Mouse (Mus musculus) midbrain, postnatal 0 days (tissue): ENCODE results near the gene Pik3ip1. TPM values are rescaled to one million over a fixed set of nuclear protein-coding genes. Genes with fewer than 3 reads are reported as not detected.

ENCODE experiments used
- ATAC-seq: fragments of 200-750 bp; cut with Nextera tagmentation; 2 replicates; pipeline ENCODE4 v1.8.0; 2017; ENCODE audit warnings: moderate number of reproducible peaks, mild to moderate bottlenecking, moderate TSS enrichment, moderate library complexity; ENCODE audit not compliant: low FRiP score
- DNase-seq: peaks from one replicate; pipeline ENCODE4 v3.0.0-alpha.2; 2015; ENCODE audit warnings: low spot score
- H3K27ac ChIP-seq: fragments of 300-500 bp; sonication (generic); 2 replicates; pipeline ENCODE4 v1.5.1; 2014; ENCODE audit warnings: low read depth, mild to moderate bottlenecking, low read length, mixed read lengths
- H3K27me3 ChIP-seq: fragments of 300-500 bp; sonication (generic); 2 replicates; pipeline ENCODE4 v1.6.1; 2014; ENCODE audit warnings: low read length, control low read depth, mixed read lengths; ENCODE audit not compliant: insufficient read depth
- H3K36me3 ChIP-seq: fragments of 300-500 bp; sonication (generic); 2 replicates; pipeline ENCODE4 v1.6.1; 2014; ENCODE audit warnings: low read length, control low read depth, mixed read lengths; ENCODE audit not compliant: insufficient read depth
- H3K4me1 ChIP-seq: fragments of 300-500 bp; sonication (generic); 2 replicates; pipeline ENCODE4 v1.6.1; 2014; ENCODE audit warnings: mild to moderate bottlenecking, control low read depth, antibody characterized with exemption, low read length, mixed read lengths; ENCODE audit not compliant: insufficient read depth
- H3K4me2 ChIP-seq: fragments of 300-500 bp; sonication (generic); 2 replicates; pipeline ENCODE4 v1.6.1; 2014; ENCODE audit warnings: low read depth, mild to moderate bottlenecking, low read length, mixed read lengths; ENCODE audit not compliant: poor library complexity, severe bottlenecking
- H3K4me3 ChIP-seq: fragments of 300-500 bp; sonication (generic); 2 replicates; pipeline ENCODE4 v1.5.1; 2014; ENCODE audit warnings: low read depth, mild to moderate bottlenecking, low read length, moderate library complexity
- H3K9ac ChIP-seq: fragments of 300-500 bp; sonication (generic); replicated peaks from 2 replicates; pipeline ENCODE4 v1.6.1; 2014; ENCODE audit warnings: mild to moderate bottlenecking, low read length, moderate library complexity, mixed read lengths; ENCODE audit not compliant: poor library complexity, severe bottlenecking
- H3K9me3 ChIP-seq: fragments of 300-500 bp; sonication (generic); 2 replicates; pipeline ENCODE4 v1.6.1; 2016; ENCODE audit warnings: low read length, control low read depth
- CTCF ChIP-seq: IDR thresholded peaks from 2 replicates; pipeline ENCODE4 v1.5.1; 2016; ENCODE audit warnings: antibody characterized with exemption, mild to moderate bottlenecking
- WGBS: fragments of 180-500 bp; shearing (Covaris S2); extraction: QIAGEN DNeasy Blood & Tissue Kit; methylation state at CpG from one replicate; pipeline ENCODE4 v1.1.7; 2014; 5-methylcytosine and 5-hydroxymethylcytosine counted together
- polyA plus RNA-seq: library from polyadenylated mRNA; unstranded; fragments of >200 nt; fragmentation: Nextera tagmentation; extraction: Ambion mirVana; gene quantifications from 2 replicates; pipeline ENCODE4 v1.2.1, GENCODE M21; 2015
- total RNA-seq: library from RNA; depleted of rRNA; stranded (reverse); fragments of >200 nt; gene quantifications from 2 replicates; pipeline ENCODE4 v1.2.3, GENCODE M21; 2014

Pik3ip1 gene
- total and polyA plus RNA-seq, 2 experiments from 2014 or later, result 34.7 to 43.4 TPM

DNA sequence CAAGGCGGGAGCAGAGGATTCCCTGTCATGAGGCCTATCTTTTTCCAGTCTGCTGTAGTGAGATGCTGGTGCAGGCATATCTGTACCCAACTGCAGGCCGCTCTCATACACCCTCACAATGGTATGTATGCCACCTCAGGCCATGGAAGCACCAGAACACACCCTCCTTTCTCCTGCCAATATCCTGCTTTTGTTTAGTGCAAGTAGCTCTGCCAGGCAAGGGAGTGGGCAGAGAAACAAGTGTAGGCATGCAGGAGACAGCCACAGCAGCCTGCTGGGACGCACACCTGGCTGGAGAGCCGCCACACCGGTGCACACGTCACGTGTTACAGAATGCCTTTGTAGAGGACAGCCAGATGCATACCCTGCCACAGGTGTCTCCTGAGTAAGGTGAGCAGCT, 36.2 kb downstream of the Pik3ip1 start:
- DNase-seq (no peak), ATAC-seq (no peak)
- H3K4me2 ChIP-seq, result no peak overlapping the region
- no peak for TF ChIP-seq CTCF
- no peaks in the 10 kb centered on the region for H3K27me3 ChIP-seq
- 85% methylated on average over 7 of the region's 7 CpGs for WGBS
- H3K9ac ChIP-seq, result no peak overlapping the region
- H3K36me3 ChIP-seq, result no peaks in the 10 kb centered on the region
- H3K4me3 ChIP-seq, result no peak overlapping the region
- no peak overlapping the region for H3K27ac ChIP-seq
- no peaks in the 10 kb centered on the region for H3K9me3 ChIP-seq
- peaks cover 17% of the 10 kb centered on the region for H3K4me1 ChIP-seq

DNA sequence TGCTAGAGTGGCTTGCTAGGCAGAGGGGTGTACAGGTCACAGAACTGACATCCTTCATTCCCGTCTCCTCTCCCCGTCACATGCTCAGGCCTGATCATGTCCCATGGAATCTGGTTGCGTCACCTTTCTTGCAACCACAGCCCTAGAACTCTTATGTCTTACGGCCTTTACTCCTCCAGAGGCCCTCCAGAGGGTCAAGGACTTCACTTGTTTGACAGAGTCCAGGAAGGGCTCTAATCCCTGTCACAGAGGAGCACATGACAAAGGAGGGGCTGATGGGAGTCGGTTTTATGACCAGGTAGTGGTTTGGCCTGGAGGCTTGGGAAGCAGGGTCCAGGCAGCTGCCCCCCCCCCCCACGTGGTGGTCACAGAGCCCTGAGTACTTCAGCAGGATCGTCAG, 38.8 kb downstream of the Pik3ip1 start:
- Histone ChIP-seq H3K4me2 (peak overlapping the region; percentile 82), H3K9me3 (no peaks in the 10 kb centered on the region), H3K4me3 (peak overlapping the region; percentile 6; the same call in 1 of the 2 replicates), H3K9ac (no peak overlapping the region), H3K27ac (no peak overlapping the region), H3K36me3 (no peaks in the 10 kb centered on the region), H3K4me1 (peaks cover 17% of the 10 kb centered on the region), H3K27me3 (no peaks in the 10 kb centered on the region)
- no peak for TF ChIP-seq CTCF
- WGBS, result 63% methylated on average over 7 of the region's 7 CpGs
- DNase-seq (no peak), ATAC-seq (no peak)

DNA sequence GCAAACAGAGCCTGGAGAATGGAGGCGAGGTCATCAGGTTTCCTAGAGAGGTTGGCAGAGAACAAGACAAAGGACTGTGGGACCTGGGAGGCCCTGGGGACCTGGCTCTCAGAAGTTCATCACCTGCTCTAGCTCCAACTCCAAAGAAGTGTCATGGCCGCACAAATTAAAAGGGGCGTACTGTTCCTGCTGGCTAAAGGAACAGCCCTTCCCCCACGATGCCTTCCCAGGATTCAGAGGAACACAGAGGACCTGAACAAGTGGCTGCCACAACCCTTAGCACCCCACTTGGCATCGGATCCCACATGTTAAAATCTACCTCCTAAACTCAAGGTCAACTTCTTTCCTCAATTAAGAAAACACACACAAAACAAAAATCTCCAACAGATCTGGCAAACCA, 39.2 kb downstream of the Pik3ip1 start:
- Histone ChIP-seq H3K36me3 (no peaks in the 10 kb centered on the region), H3K9me3 (no peaks in the 10 kb centered on the region), H3K4me3 (peak overlapping the region; percentile 71; the same call in 1 of the 2 replicates), H3K4me1 (peaks cover 20% of the 10 kb centered on the region), H3K9ac (no peak overlapping the region), H3K27ac (no peak overlapping the region), H3K27me3 (no peaks in the 10 kb centered on the region), H3K4me2 (peak overlapping the region; percentile 82)
- WGBS, result 82% methylated on average over 5 of the region's 5 CpGs
- ATAC-seq (no peak), DNase-seq (no peak)
- no peak for TF ChIP-seq CTCF

DNA sequence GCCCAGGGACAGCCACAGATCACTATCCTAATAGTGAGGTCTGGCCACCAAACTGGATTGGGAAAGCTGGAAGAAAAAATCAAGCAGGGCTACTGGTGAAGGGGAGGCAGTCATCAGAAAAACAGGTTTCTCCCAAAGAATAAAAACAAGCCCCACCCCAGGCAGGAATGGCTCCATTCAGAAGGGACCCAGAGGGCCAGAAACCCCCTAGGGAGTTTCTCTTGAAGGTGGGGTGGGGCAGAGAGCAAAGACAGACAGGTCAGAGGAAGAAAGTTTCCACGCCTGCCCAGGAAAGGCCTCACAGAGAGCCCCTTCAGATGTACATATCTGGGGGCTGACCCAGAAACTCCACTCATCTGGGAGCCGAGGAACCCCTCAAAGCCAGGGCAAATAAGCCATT, 40.0 kb downstream of the Pik3ip1 start:
- peak overlapping the region; percentile 85 for H3K9ac ChIP-seq
- peak overlapping the region; percentile 71 for H3K4me3 ChIP-seq
- no peaks in the 10 kb centered on the region for H3K9me3 ChIP-seq
- H3K36me3 ChIP-seq, result no peaks in the 10 kb centered on the region
- DNase-seq, result no peak
- H3K27ac ChIP-seq, result no peak overlapping the region; the same call in 1 of the 2 replicates
- no peak for TF ChIP-seq CTCF
- no peak for ATAC-seq
- 75% methylated on average over 2 of the region's 2 CpGs for WGBS
- H3K27me3 ChIP-seq, result no peaks in the 10 kb centered on the region
- H3K4me2 ChIP-seq, result peak overlapping the region; percentile 82
- H3K4me1 ChIP-seq, result peaks cover 22% of the 10 kb centered on the region

DNA sequence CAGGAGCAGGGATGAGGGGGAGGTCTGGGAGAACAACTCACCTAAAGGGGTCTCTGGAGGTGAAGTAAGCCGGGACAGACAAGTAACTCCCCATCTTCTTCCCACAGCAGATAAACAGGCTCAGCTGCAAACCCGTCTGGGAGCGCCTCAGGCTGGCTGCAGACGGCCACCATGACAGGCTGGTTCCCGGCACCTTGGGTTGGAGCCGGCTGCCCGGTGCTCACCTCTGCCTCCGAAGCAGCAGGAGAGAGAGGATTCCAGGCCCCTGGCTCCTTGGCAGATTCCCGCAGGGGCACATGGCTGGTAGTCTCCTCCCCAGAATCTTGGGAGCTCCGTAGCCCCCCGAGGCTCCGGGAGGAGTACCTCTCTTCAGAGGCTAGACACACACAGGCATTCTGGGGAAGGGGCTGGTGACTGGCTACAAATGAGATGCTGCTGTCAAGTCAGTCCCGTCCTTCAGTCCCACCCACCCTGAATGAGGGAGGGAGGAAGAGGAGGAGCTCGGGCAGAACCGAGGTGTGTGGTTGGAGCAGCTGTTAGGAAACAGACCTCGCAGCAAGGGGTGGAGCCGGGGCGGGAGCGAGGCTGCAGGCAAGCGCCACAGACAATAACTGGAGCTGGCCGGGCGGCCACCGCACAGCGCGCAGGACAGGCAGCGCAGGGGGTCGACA, 40.9 kb downstream of the Pik3ip1 start:
- Histone ChIP-seq H3K4me3 (peak overlapping the region; percentile 71), H3K4me2 (peak overlapping the region; percentile 82), H3K9ac (peak overlapping the region; percentile 85), H3K27ac (peak overlapping the region; percentile 89), H3K9me3 (no peaks in the 10 kb centered on the region), H3K36me3 (no peaks in the 10 kb centered on the region), H3K27me3 (no peaks in the 10 kb centered on the region), H3K4me1 (peaks cover 22% of the 10 kb centered on the region)
- WGBS, result 1% methylated on average over 27 of the region's 27 CpGs
- no peak for TF ChIP-seq CTCF
- peak; percentile 93 for DNase-seq
- peak; percentile 94 for ATAC-seq

DNA sequence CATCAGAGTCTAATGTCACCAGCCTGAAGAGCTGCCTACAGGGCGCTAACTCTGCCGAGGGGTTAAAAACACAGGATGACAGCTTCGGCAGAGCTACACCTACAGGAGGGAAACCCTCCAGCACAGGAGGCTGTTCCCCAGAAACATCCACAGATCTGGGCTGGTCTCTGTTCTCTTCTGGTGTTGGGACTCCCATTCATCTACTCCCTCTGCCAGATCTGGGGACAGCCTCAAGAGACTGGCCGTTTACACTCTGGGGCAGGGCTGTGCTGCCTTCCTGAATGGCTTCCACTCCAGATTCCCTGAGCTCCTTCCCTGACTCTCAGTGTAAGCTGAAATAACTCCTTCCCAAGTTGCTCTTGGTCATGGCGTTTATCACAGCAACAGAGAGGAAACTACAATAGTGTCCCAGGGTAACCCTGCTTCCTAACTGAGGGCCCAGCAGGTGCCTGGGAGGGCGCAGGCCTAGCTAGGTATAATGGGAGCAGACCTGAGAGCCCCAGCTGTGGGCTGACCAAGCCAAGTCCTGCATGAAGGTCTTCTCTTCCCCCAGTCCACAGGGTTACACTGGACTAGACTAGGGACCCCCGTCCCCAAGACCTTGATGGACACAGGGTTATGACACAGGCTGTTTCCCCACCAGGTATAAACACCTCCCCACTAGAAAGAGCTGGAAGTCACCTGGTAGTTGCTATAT, 41.5 kb downstream of the Pik3ip1 start:
- H3K4me3 ChIP-seq, result peak overlapping the region; percentile 71
- TF ChIP-seq CTCF, result peak; percentile 20; the same call in 1 of the 2 replicates
- H3K4me2 ChIP-seq, result peak overlapping the region; percentile 82
- H3K27ac ChIP-seq, result peak overlapping the region; percentile 89
- H3K9me3 ChIP-seq, result no peaks in the 10 kb centered on the region
- peak overlapping the region; percentile 50 for H3K9ac ChIP-seq
- 25% methylated on average over 7 of the region's 7 CpGs for WGBS
- ATAC-seq (no peak; the same call in 1 of the 2 replicates), DNase-seq (no peak)
- peaks cover 22% of the 10 kb centered on the region for H3K4me1 ChIP-seq
- no peaks in the 10 kb centered on the region for H3K36me3 ChIP-seq
- H3K27me3 ChIP-seq, result no peaks in the 10 kb centered on the region
